Mouse (Mus musculus) stomach, embryonic 15.5 days (tissue): Measurements from ENCODE around the gene Dnajc14. TPM values are rescaled to one million over a fixed set of nuclear protein-coding genes. Genes with fewer than 3 reads are reported as not detected.

ENCODE experiments used
- ATAC-seq: fragments of 200-750 bp; cut with Nextera tagmentation; 2 replicates; pipeline ENCODE4 v1.8.0; 2017; ENCODE audit warnings: low read depth, moderate number of reproducible peaks, moderate TSS enrichment; ENCODE audit not compliant: insufficient read depth, low FRiP score
- H3K27ac ChIP-seq: fragments of 300-500 bp; sonication (generic); 2 replicates; pipeline ENCODE4 v1.5.1; 2015; ENCODE audit warnings: mild to moderate bottlenecking, inconsistent platforms
- H3K27me3 ChIP-seq: fragments of 300-500 bp; sonication (generic); replicated peaks from 2 replicates; pipeline ENCODE4 v1.6.1; 2015; ENCODE audit warnings: inconsistent platforms
- H3K36me3 ChIP-seq: fragments of 300-500 bp; sonication (generic); 2 replicates; pipeline ENCODE4 v1.6.1; 2015; ENCODE audit warnings: inconsistent platforms
- H3K4me1 ChIP-seq: fragments of 300-500 bp; sonication (generic); 2 replicates; pipeline ENCODE4 v1.6.1; 2015; ENCODE audit warnings: inconsistent platforms
- H3K4me2 ChIP-seq: fragments of 300-500 bp; sonication (generic); 2 replicates; pipeline ENCODE4 v1.6.1; 2015; ENCODE audit warnings: mild to moderate bottlenecking, inconsistent platforms
- H3K4me3 ChIP-seq: fragments of 300-500 bp; sonication (generic); replicated peaks from 2 replicates; pipeline ENCODE4 v1.5.1; 2015; ENCODE audit warnings: inconsistent platforms
- H3K9ac ChIP-seq: fragments of 300-500 bp; sonication (generic); 2 replicates; pipeline ENCODE4 v1.6.1; 2015; ENCODE audit warnings: inconsistent platforms
- H3K9me3 ChIP-seq: fragments of 300-500 bp; sonication (generic); 2 replicates; pipeline ENCODE4 v1.6.1; 2016; ENCODE audit warnings: inconsistent platforms
- WGBS: fragments of 180-500 bp; shearing (Covaris S2); methylation state at CpG from one replicate; pipeline ENCODE4 v1.1.7; 2015; 5-methylcytosine and 5-hydroxymethylcytosine counted together
- polyA plus RNA-seq: library from polyadenylated mRNA; unstranded; fragments of >200 nt; fragmentation: Nextera tagmentation; extraction: Ambion mirVana; gene quantifications from 2 replicates; pipeline ENCODE4 v1.2.1, GENCODE M21; 2015

Gene Dnajc14
- 49.8 and 50.6 TPM in 2 replicates for polyA plus RNA-seq

- Histone ChIP-seq H3K4me1 (peaks cover 44% of the 10 kb centered on the region), H3K27me3 (no peaks in the 10 kb centered on the region), H3K27ac (peak within 1 kb of the TSS; percentile 98), H3K4me2 (peak within 1 kb of the TSS; percentile 77), H3K9ac (peak within 1 kb of the TSS; percentile 73), H3K36me3 (peaks cover 3% of the 10 kb centered on the region; the same call in 1 of the 2 replicates), H3K9me3 (no peaks in the 10 kb centered on the region), H3K4me3 (peak within 1 kb of the TSS; percentile 69)
- under 1% methylated on average over 14 of the region's 14 CpGs for WGBS
- no peak for ATAC-seq
These were observed at the start of gene Dnajc14 for GRCm38 (mm10) chr10:128803771-128804270. Gene Dnajc14 (plus strand): TSS chr10:128804062.

GRCm38 (mm10) chr10:128772895-128773294 lies 31.0 kb upstream of the Dnajc14 start:
- Histone ChIP-seq H3K36me3 (no peaks in the 10 kb centered on the region), H3K9me3 (no peaks in the 10 kb centered on the region), H3K9ac (no peak overlapping the region), H3K4me2 (no peak overlapping the region), H3K27ac (no peak overlapping the region), H3K27me3 (no peaks in the 10 kb centered on the region), H3K4me1 (no peaks in the 10 kb centered on the region), H3K4me3 (no peak overlapping the region)
- no peak for ATAC-seq
- 77% methylated on average over 2 of the region's 2 CpGs for WGBS

- H3K4me3 ChIP-seq: no peak overlapping the region
- no peak for ATAC-seq
- 35% methylated on average over 5 of the region's 5 CpGs for WGBS
- H3K9me3 ChIP-seq: no peaks in the 10 kb centered on the region
- H3K36me3 ChIP-seq: no peaks in the 10 kb centered on the region
- no peaks in the 10 kb centered on the region for H3K4me1 ChIP-seq
- no peak overlapping the region for H3K27ac ChIP-seq
- H3K27me3 ChIP-seq: no peaks in the 10 kb centered on the region
- no peak overlapping the region for H3K4me2 ChIP-seq
- no peak overlapping the region for H3K9ac ChIP-seq
These were observed 30.2 kb upstream of the Dnajc14 start for GRCm38 (mm10) chr10:128773685-128774084.

- H3K4me1 ChIP-seq: no peaks in the 10 kb centered on the region; the same call in 1 of the 2 replicates
- ATAC-seq: no peak
- H3K9ac ChIP-seq: no peak overlapping the region
- no peak overlapping the region for H3K4me3 ChIP-seq
- peak overlapping the region; percentile 86; the same call in 1 of the 2 replicates for H3K27ac ChIP-seq
- no peaks in the 10 kb centered on the region for H3K9me3 ChIP-seq
- 88% methylated on average over 2 of the region's 2 CpGs for WGBS
- no peaks in the 10 kb centered on the region for H3K36me3 ChIP-seq
- H3K27me3 ChIP-seq: no peaks in the 10 kb centered on the region
- no peak overlapping the region for H3K4me2 ChIP-seq
These were observed 25.4 kb upstream of the Dnajc14 start for GRCm38 (mm10) chr10:128778441-128778840.

GRCm38 (mm10) chr10:128779011-128779795 lies 24.7 kb upstream of the Dnajc14 start:
- no peaks in the 10 kb centered on the region for H3K9me3 ChIP-seq
- no peaks in the 10 kb centered on the region; the same call in 1 of the 2 replicates for H3K4me1 ChIP-seq
- peak; percentile 93 for ATAC-seq
- no peak overlapping the region for H3K9ac ChIP-seq
- H3K4me3 ChIP-seq: no peak overlapping the region
- 22% methylated on average over 8 of the region's 8 CpGs for WGBS
- H3K36me3 ChIP-seq: no peaks in the 10 kb centered on the region
- H3K27ac ChIP-seq: peak overlapping the region; percentile 86
- no peaks in the 10 kb centered on the region for H3K27me3 ChIP-seq
- H3K4me2 ChIP-seq: peak overlapping the region; percentile 21; the same call in 1 of the 2 replicates

GRCm38 (mm10) chr10:128780200-128780599 lies 23.7 kb upstream of the Dnajc14 start:
- no peak overlapping the region; the same call in 1 of the 2 replicates for H3K27ac ChIP-seq

GRCm38 (mm10) chr10:128790398-128791124 lies 13.3 kb upstream of the Dnajc14 start, which contains the start of gene Mmp19:
Gene Mmp19 (plus strand): TSS chr10:128790910.
- peak; percentile 47; the same call in 1 of the 2 replicates for ATAC-seq
- WGBS: 53% methylated on average over 7 of the region's 7 CpGs
- H3K4me3 ChIP-seq: no peak within 1 kb of the TSS
- H3K27me3 ChIP-seq: no peaks in the 10 kb centered on the region
- H3K4me1 ChIP-seq: no peaks in the 10 kb centered on the region
- no peaks in the 10 kb centered on the region for H3K9me3 ChIP-seq
- H3K27ac ChIP-seq: no peak within 1 kb of the TSS
- H3K4me2 ChIP-seq: peak within 1 kb of the TSS; percentile 17; the same call in 1 of the 2 replicates
- no peaks in the 10 kb centered on the region for H3K36me3 ChIP-seq
- no peak within 1 kb of the TSS for H3K9ac ChIP-seq

More at GRCm38 (mm10) chr10:128780200-128780599, 23.7 kb upstream of the Dnajc14 start:
- no peak overlapping the region for H3K9ac ChIP-seq
- H3K9me3 ChIP-seq: no peaks in the 10 kb centered on the region
- H3K4me1 ChIP-seq: no peaks in the 10 kb centered on the region; the same call in 1 of the 2 replicates
- no peak for ATAC-seq
- 90% methylated on average over 1 of the region's 1 CpGs for WGBS
- H3K4me3 ChIP-seq: no peak overlapping the region
- no peaks in the 10 kb centered on the region for H3K36me3 ChIP-seq
- no peaks in the 10 kb centered on the region for H3K27me3 ChIP-seq
- no peak overlapping the region for H3K4me2 ChIP-seq

GRCm38 (mm10) chr10:128792041-128792440 lies 11.8 kb upstream of the Dnajc14 start:
- Histone ChIP-seq H3K4me3 (no peak overlapping the region), H3K4me1 (no peaks in the 10 kb centered on the region), H3K27ac (no peak overlapping the region), H3K9ac (no peak overlapping the region), H3K27me3 (no peaks in the 10 kb centered on the region), H3K9me3 (no peaks in the 10 kb centered on the region), H3K36me3 (no peaks in the 10 kb centered on the region), H3K4me2 (no peak overlapping the region)
- ATAC-seq: no peak

GRCm38 (mm10) chr10:128793258-128793657 lies 10.6 kb upstream of the Dnajc14 start:
- no peak overlapping the region for H3K4me3 ChIP-seq
- H3K4me1 ChIP-seq: no peaks in the 10 kb centered on the region
- H3K27me3 ChIP-seq: no peaks in the 10 kb centered on the region
- H3K36me3 ChIP-seq: no peaks in the 10 kb centered on the region
- no peak overlapping the region for H3K27ac ChIP-seq
- H3K9me3 ChIP-seq: no peaks in the 10 kb centered on the region
- H3K4me2 ChIP-seq: no peak overlapping the region
- no peak for ATAC-seq
- H3K9ac ChIP-seq: no peak overlapping the region
- 86% methylated on average over 1 of the region's 1 CpGs for whole genome bisulfite sequencing

GRCm38 (mm10) chr10:128794391-128794790 lies 9.5 kb upstream of the Dnajc14 start:
- Histone ChIP-seq H3K4me1 (no peaks in the 10 kb centered on the region), H3K27ac (no peak overlapping the region), H3K4me2 (no peak overlapping the region), H3K27me3 (no peaks in the 10 kb centered on the region), H3K4me3 (no peak overlapping the region), H3K9me3 (no peaks in the 10 kb centered on the region), H3K36me3 (no peaks in the 10 kb centered on the region), H3K9ac (no peak overlapping the region)
- no peak for ATAC-seq
- 87% methylated on average over 5 of the region's 5 CpGs for WGBS

- ATAC-seq: no peak
- WGBS: 91% methylated on average over 3 of the region's 3 CpGs
- H3K36me3 ChIP-seq: no peaks in the 10 kb centered on the region
These were observed 8.3 kb upstream of the Dnajc14 start for GRCm38 (mm10) chr10:128795581-128795980.

GRCm38 (mm10) chr10:128798676-128799075 lies 5.2 kb upstream of the Dnajc14 start:
- WGBS: 90% methylated on average over 8 of the region's 8 CpGs
- Histone ChIP-seq H3K4me2 (no peak overlapping the region), H3K27me3 (no peaks in the 10 kb centered on the region), H3K36me3 (peaks cover 3% of the 10 kb centered on the region; the same call in 1 of the 2 replicates), H3K27ac (no peak overlapping the region), H3K9ac (no peak overlapping the region), H3K9me3 (no peaks in the 10 kb centered on the region), H3K4me1 (peaks cover 14% of the 10 kb centered on the region), H3K4me3 (no peak overlapping the region)
- no peak for ATAC-seq

More at GRCm38 (mm10) chr10:128795581-128795980, 8.3 kb upstream of the Dnajc14 start:
- Histone ChIP-seq H3K4me2 (no peak overlapping the region), H3K9me3 (no peaks in the 10 kb centered on the region), H3K4me3 (no peak overlapping the region), H3K27ac (no peak overlapping the region), H3K4me1 (no peaks in the 10 kb centered on the region), H3K9ac (no peak overlapping the region), H3K27me3 (no peaks in the 10 kb centered on the region)
